Mouse (Mus musculus): Measurements from ENCODE around the gene Kmt2a. TPM values are rescaled to one million over a fixed set of nuclear protein-coding genes. Genes with fewer than 3 reads are reported as not detected.
A peak's percentile ranks its signal among the peaks of the same experiment; 100 is the strongest.

The Kmt2a gene
- polyA plus RNA-seq, 1 experiment from 2014 or later = 19.9 TPM

DNA sequence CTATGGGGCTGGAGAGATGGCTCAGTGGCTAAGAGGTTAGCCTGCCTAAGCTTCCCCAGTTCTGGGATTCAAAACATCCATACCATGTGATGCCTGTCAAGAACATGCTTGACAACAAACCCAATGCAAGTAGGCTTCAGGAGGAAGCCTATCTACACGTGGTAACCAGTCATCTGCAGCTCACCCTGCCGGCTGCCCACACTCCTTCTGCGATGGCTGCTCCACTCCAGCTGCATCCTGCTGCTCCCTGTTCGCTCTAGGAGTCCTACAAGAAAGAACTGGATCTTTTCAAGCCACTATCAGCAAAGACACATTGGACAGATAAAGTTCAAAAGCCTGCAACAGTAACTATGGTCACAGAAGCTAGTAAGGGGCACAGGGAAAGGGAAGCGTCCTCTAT lies 63.6 kb downstream of the Kmt2a start:
- H3K27ac ChIP-seq = no peak overlapping the region
- H3K27me3 ChIP-seq = no peaks in the 10 kb centered on the region
- H3K4me2 ChIP-seq = no peak overlapping the region
- no peak for ATAC-seq (ENCODE audit: insufficient number of reproducible peaks, insufficient read depth, low FRiP score, low TSS enrichment, low read depth)
- H3K4me1 ChIP-seq (replicated peaks) = no peaks in the 10 kb centered on the region
- peaks cover 100% of the 10 kb centered on the region for H3K36me3 ChIP-seq
- H3K4me3 ChIP-seq (replicated peaks) = no peak overlapping the region
- WGBS = 87% methylated on average over 5 of the region's 5 CpGs
- H3K9me3 ChIP-seq = no peaks in the 10 kb centered on the region
- no peak overlapping the region for H3K9ac ChIP-seq (replicated peaks)

DNA sequence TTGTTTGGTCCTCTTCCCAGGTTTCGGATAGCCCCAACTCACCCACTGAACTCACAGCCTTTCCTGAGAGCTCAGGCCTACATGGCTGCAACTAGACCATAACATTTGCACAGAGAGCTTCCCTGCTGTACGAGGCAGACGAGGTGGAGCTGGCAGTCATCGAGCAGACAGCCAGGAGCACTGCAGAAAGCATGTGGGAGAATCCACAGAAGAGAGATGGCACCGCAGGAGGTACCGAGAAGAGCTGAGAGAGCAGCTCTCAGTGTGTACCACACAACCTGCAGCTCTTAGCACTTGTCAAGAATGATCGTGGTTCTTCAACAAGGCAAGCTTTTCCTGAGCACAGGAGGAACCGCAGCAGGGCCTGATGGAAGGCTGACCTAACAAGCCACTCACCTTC lies 66.9 kb downstream of the Kmt2a start:
- Histone ChIP-seq H3K9ac (replicated peaks) (no peak overlapping the region), H3K9me3 (no peaks in the 10 kb centered on the region), H3K4me3 (replicated peaks) (no peak overlapping the region), H3K4me1 (replicated peaks) (no peaks in the 10 kb centered on the region), H3K27ac (no peak overlapping the region), H3K27me3 (no peaks in the 10 kb centered on the region), H3K4me2 (no peak overlapping the region), H3K36me3 (peaks cover 98% of the 10 kb centered on the region)
- 95% methylated on average over 8 of the region's 8 CpGs for WGBS
- no peak for ATAC-seq (ENCODE audit: insufficient number of reproducible peaks, insufficient read depth, low FRiP score, low TSS enrichment, low read depth)

DNA sequence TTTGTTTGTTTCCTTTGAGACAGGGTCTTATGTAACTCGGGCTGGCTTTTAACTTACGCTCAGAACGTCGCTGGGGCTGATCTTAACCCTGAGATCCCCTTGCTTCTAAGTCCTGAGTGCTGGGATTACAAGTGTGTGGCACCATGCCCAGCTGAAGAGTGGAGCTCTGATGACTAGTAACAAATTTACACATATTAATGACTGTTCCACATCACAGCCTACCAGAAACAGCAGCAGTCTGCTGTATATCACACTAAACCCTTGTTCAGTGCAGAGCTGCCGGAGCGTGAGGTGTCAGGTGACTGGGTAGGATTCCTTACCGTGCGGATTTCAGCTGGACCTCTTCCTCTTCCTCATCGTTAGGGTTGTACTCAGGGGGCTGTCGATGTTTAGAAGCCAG lies 70.8 kb downstream of the Kmt2a start:
- no peak overlapping the region for H3K4me2 ChIP-seq
- no peaks in the 10 kb centered on the region for H3K9me3 ChIP-seq
- H3K27me3 ChIP-seq = no peaks in the 10 kb centered on the region
- H3K27ac ChIP-seq = no peak overlapping the region
- H3K9ac ChIP-seq (replicated peaks) = no peak overlapping the region
- peaks cover 98% of the 10 kb centered on the region for H3K36me3 ChIP-seq
- no peaks in the 10 kb centered on the region for H3K4me1 ChIP-seq (replicated peaks)
- WGBS = 89% methylated on average over 10 of the region's 10 CpGs
- no peak for ATAC-seq (ENCODE audit: insufficient number of reproducible peaks, insufficient read depth, low FRiP score, low TSS enrichment, low read depth)
- H3K4me3 ChIP-seq (replicated peaks) = no peak overlapping the region

DNA sequence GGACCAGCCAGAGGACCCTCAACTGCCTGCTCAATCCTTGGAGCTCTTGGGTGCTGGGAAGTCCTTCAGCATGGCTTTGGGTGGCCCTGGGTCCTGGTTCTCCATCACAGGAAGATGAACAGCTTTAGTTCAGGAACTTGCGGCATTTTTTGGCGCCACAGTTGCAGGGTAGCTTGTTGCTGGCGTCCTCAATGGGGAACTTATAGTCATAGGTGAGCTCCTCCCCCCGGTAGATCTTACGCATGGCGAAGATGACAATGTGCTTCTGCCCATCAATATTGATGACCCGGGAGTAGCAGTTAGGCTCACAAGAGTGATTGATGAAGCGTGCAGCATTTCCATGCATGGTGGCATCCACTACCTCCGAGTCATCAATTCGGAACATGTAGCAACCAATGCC lies 73.3 kb downstream of the Kmt2a start:
- WGBS = 95% methylated on average over 10 of the region's 10 CpGs
- Histone ChIP-seq H3K36me3 (peaks cover 81% of the 10 kb centered on the region), H3K9ac (replicated peaks) (no peak overlapping the region), H3K4me1 (replicated peaks) (no peaks in the 10 kb centered on the region), H3K9me3 (no peaks in the 10 kb centered on the region), H3K4me3 (replicated peaks) (no peak overlapping the region), H3K27me3 (no peaks in the 10 kb centered on the region), H3K27ac (no peak overlapping the region), H3K4me2 (no peak overlapping the region)
- no peak for ATAC-seq (ENCODE audit: insufficient number of reproducible peaks, insufficient read depth, low FRiP score, low TSS enrichment, low read depth)

DNA sequence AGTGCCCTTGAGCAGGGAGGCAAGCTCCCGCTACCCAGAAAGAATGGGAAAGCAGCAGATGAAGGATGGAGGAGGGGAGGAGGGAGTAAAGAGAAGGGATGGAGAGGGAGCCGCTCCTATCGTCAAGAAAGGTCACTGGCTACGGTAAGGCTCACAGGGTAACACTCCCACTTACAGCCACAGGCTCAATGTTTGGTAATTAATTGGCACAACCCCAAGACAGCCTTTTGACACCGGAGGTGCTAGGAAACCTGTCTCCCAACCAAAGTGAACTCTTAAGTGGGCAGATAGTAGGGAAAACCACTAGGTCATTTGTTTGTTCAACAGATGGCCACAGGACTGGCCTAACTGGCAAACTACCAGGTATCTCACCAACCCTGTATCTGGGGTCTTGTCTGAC lies 74.0 kb downstream of the Kmt2a start:
- H3K27ac ChIP-seq = no peak overlapping the region
- ATAC-seq (ENCODE audit: insufficient number of reproducible peaks, insufficient read depth, low FRiP score, low TSS enrichment, low read depth) = no peak
- H3K4me2 ChIP-seq = no peak overlapping the region
- H3K27me3 ChIP-seq = no peaks in the 10 kb centered on the region
- H3K9me3 ChIP-seq = no peaks in the 10 kb centered on the region
- H3K9ac ChIP-seq (replicated peaks) = no peak overlapping the region
- no peak overlapping the region for H3K4me3 ChIP-seq (replicated peaks)
- WGBS = 71% methylated on average over 5 of the region's 5 CpGs
- H3K4me1 ChIP-seq (replicated peaks) = no peaks in the 10 kb centered on the region
- H3K36me3 ChIP-seq = peaks cover 75% of the 10 kb centered on the region

DNA sequence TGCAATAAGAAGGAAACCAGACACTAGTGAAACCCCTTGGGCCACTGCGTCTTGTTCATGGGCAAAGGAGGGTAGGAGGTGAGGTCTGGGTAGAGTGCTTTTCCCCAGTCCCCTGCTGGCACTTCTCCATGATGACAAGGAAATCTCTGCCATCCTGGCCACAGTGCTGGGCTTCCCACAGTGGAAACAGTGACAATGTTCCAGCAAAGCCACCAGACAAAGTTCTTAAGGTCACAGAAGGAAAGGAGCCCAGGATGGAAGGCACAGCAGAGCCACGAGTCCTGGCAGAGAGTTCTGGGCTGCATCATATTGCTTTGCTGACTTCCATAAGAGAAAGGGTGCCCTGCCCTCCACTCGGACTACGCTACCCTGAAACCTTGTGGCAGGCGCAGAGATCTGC lies 75.6 kb downstream of the Kmt2a start:
- H3K4me2 ChIP-seq = no peak overlapping the region
- H3K9me3 ChIP-seq = no peaks in the 10 kb centered on the region
- H3K9ac ChIP-seq (replicated peaks) = 0 out of 2 replicates have a peak overlapping the region, but pooled peaks have one; percentile 8
- peaks cover 10% of the 10 kb centered on the region for H3K27me3 ChIP-seq
- ATAC-seq (ENCODE audit: insufficient number of reproducible peaks, insufficient read depth, low FRiP score, low TSS enrichment, low read depth) = no peak
- H3K27ac ChIP-seq = no peak overlapping the region
- no peaks in the 10 kb centered on the region for H3K4me1 ChIP-seq (replicated peaks)
- no peak overlapping the region for H3K4me3 ChIP-seq (replicated peaks)
- peaks cover 61% of the 10 kb centered on the region for H3K36me3 ChIP-seq
- WGBS = 93% methylated on average over 5 of the region's 5 CpGs

DNA sequence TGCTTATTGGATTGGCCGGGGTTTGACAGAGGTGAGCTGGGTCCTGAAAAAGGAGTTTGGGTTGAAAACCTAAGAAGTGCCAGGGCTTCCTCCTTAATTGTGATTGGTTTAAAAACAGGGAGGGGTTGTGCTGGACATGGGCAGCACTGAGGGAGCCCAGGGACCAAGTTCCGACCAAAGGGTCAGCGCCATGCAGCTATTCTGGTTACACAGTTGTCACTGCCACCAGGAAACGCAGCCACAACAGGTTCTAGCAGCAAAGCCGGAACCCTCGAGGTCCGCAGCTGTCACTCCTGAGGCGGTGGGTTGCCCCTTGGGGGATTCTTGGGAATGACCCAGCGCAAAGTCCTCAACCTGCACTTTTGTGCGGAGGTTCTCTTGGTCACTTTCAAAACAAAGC lies 76.4 kb downstream of the Kmt2a start:
- peaks cover 52% of the 10 kb centered on the region for H3K36me3 ChIP-seq
- H3K4me1 ChIP-seq (replicated peaks) = peaks cover 6% of the 10 kb centered on the region; the same call in 1 of the 2 replicates
- no peak overlapping the region for H3K27ac ChIP-seq
- H3K4me3 ChIP-seq (replicated peaks) = no peak overlapping the region
- 88% methylated on average over 10 of the region's 10 CpGs for WGBS
- H3K4me2 ChIP-seq = no peak overlapping the region
- peaks cover 18% of the 10 kb centered on the region for H3K27me3 ChIP-seq
- H3K9me3 ChIP-seq = no peaks in the 10 kb centered on the region
- H3K9ac ChIP-seq (replicated peaks) = no peak overlapping the region
- no peak for ATAC-seq (ENCODE audit: insufficient number of reproducible peaks, insufficient read depth, low FRiP score, low TSS enrichment, low read depth)

DNA sequence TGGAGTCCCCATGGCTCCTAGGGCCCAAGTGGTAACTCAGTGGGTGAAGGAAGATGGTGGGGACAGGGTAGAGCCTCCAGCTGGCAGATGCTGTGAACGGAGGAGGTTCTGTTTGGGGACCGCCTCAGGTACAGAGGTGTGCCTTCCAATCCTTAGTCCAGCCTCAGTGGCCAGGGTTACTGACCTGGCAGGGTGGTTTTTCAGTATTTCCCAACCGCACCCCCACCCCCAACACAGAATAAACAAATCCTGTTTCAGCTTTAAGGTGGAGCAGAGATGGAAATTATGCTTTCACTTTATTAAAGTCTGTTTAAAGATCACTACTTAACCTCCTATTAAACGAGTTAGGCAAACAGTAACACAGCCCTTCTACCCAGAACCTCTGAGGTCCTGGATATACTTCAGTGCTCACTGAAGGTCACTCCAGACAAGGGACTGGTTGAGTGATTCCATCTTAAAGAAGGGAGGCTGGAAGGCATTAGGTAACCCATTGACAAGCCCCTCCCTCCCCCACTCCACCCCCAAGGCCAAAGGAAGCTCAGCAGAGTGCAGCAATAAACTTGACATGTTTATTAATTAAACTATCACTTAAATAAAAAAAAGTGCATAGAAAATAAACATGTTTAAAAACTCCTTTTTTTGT lies 78.2 kb downstream of the Kmt2a start, which contains the start of gene Ttc36:
Ttc36 (minus strand) TSS at position 265 of the 643 bp plus-strand sequence.
- Histone ChIP-seq H3K4me1 (replicated peaks) (peaks cover 12% of the 10 kb centered on the region; the same call in 1 of the 2 replicates), H3K9me3 (no peaks in the 10 kb centered on the region), H3K27ac (no peak within 1 kb of the TSS), H3K27me3 (peaks cover 29% of the 10 kb centered on the region), H3K4me2 (no peak within 1 kb of the TSS), H3K9ac (replicated peaks) (no peak within 1 kb of the TSS), H3K4me3 (replicated peaks) (no peak within 1 kb of the TSS), H3K36me3 (peaks cover 35% of the 10 kb centered on the region)
- no peak for ATAC-seq (ENCODE audit: insufficient number of reproducible peaks, insufficient read depth, low FRiP score, low TSS enrichment, low read depth)
- WGBS = 69% methylated on average over 4 of the region's 4 CpGs

DNA sequence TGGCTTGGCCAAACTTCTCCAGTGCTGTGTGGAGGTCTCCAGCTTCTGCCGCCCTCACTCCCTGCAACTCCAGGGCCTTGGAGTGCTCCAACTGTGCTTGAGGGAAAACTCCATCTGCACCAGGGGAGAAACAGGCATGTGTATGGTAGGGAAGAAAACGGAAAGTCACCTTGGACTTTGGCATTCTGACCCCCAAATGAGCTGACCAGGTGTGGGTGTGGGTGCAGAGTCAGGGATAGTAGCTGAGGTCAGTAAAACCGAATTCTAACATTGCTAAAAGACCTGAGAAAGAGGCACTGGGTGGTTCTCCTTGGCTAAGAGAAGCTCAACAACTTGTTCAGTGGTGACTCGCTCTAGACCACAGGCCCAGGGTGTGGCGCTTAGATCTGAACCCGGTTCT lies 79.4 kb downstream of the Kmt2a start:
- H3K4me1 ChIP-seq (replicated peaks) = peaks cover 12% of the 10 kb centered on the region; the same call in 1 of the 2 replicates
- H3K9me3 ChIP-seq = no peaks in the 10 kb centered on the region
- H3K36me3 ChIP-seq = peaks cover 22% of the 10 kb centered on the region
- no peak for ATAC-seq (ENCODE audit: insufficient number of reproducible peaks, insufficient read depth, low FRiP score, low TSS enrichment, low read depth)
- peaks cover 38% of the 10 kb centered on the region for H3K27me3 ChIP-seq
- no peak overlapping the region for H3K27ac ChIP-seq
- no peak overlapping the region for H3K9ac ChIP-seq (replicated peaks)
- H3K4me3 ChIP-seq (replicated peaks) = no peak overlapping the region
- no peak overlapping the region for H3K4me2 ChIP-seq
- WGBS = 75% methylated on average over 6 of the region's 6 CpGs

DNA sequence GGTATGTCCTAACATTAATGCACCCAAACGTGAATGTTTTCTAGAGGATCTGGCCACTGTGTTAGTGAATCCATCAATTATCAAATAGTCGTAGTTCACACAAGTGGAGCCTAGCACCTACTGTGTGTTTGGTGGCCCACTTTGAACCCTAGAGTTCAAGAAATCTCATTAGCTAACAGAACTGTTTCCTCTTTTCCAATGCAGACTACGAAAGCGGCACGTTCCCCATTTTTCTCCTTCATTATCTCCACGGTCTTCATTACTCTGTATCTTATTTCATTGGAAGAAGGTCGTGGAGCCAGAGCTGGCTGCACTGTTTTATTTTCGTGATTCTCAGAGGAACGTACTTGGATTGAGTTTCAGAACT lies 81.2 kb downstream of the Kmt2a start:
- H3K4me2 ChIP-seq = peak overlapping the region; percentile 94
- H3K4me3 ChIP-seq (replicated peaks) = peak overlapping the region; percentile 65
- no peak overlapping the region for H3K9ac ChIP-seq (replicated peaks)
- ATAC-seq (ENCODE audit: insufficient number of reproducible peaks, insufficient read depth, low FRiP score, low TSS enrichment, low read depth) = no peak
- peaks cover 12% of the 10 kb centered on the region; the same call in 1 of the 2 replicates for H3K4me1 ChIP-seq (replicated peaks)
- 44% methylated on average over 9 of the region's 9 CpGs for WGBS
- no peak overlapping the region for H3K27ac ChIP-seq
- H3K27me3 ChIP-seq = peaks cover 44% of the 10 kb centered on the region
- H3K9me3 ChIP-seq = no peaks in the 10 kb centered on the region
- H3K36me3 ChIP-seq = peaks cover 5% of the 10 kb centered on the region

DNA sequence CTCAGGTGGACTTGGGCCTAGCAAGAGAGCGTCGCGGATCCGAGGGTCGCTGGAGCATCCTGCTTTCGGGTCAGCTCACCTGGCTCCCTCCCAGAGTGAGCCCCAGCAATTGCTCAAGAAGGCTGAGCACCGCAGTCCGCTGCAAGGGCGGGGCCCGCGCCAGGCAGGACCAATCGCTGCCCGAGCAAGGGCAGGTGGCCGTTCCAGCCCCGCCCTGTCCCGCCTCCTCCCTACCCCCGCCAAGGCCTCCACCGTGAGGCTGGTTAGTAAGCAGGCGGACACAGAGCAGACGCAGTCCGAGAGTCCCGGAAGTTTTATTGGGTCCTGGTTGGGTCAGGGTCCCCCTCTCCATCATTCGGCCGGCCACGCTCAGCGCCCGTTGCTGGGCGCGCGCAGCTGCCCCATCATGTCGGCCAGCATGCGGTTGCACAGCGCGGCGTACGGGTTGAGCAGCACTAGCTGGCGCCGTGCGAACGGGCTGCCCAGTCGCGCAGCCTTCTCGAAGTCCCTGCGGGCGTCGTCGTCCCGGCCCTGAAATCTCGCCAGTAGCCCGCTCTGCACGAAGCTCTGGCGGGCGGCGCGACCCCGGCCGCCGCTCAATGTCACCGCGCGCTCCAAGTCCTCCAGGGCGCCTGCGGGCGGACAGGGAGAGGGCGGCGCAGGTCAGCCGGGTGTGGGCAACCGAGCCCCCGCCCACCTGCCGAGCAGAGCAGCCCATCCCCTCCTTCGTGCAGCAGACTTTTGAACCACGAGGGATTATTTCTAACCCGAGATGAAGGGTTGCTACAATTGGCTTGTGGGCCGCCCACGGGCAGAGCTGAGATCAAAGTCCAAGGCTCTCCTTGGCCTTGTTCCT lies 81.8 kb downstream of the Kmt2a start, which contains the start of gene Tmem25:
Tmem25 (minus strand) TSS at position 206 of the 856 bp plus-strand sequence.
- under 1% methylated on average over 74 of the region's 75 CpGs for WGBS
- Histone ChIP-seq H3K36me3 (no peaks in the 10 kb centered on the region), H3K9ac (replicated peaks) (peak within 1 kb of the TSS; percentile 70), H3K9me3 (no peaks in the 10 kb centered on the region), H3K4me2 (peak within 1 kb of the TSS; percentile 94), H3K27ac (peak within 1 kb of the TSS; percentile 64; the same call in 1 of the 2 replicates), H3K4me3 (replicated peaks) (peak within 1 kb of the TSS; percentile 65), H3K4me1 (replicated peaks) (peaks cover 12% of the 10 kb centered on the region; the same call in 1 of the 2 replicates), H3K27me3 (peaks cover 44% of the 10 kb centered on the region)
- ATAC-seq (ENCODE audit: insufficient number of reproducible peaks, insufficient read depth, low FRiP score, low TSS enrichment, low read depth) = peak; percentile 92

Measured in limb, embryonic 12.5 days (tissue).